Mouse (Mus musculus): ENCODE results near the gene Slc12a3. TPM values are rescaled to one million over a fixed set of nuclear protein-coding genes. Genes with fewer than 3 reads are reported as not detected.
A peak's percentile ranks its signal among the peaks of the same experiment; 100 is the strongest.

Gene Slc12a3
- total RNA-seq, 2 experiments from 2014 or later: not detected

- DNase-seq: peak; percentile 13 to 26
Measured at GRCm38 (mm10) chr8:94333345-94333744, 4.3 kb downstream of the Slc12a3 start.

GRCm38 (mm10) chr8:94337559-94337958 lies 8.6 kb downstream of the Slc12a3 start:
- no peak for DNase-seq

GRCm38 (mm10) chr8:94340796-94341195 lies 11.8 kb downstream of the Slc12a3 start:
- DNase-seq: no peak

GRCm38 (mm10) chr8:94342691-94343090 lies 13.7 kb downstream of the Slc12a3 start:
- DNase-seq: no peak

DNA sequence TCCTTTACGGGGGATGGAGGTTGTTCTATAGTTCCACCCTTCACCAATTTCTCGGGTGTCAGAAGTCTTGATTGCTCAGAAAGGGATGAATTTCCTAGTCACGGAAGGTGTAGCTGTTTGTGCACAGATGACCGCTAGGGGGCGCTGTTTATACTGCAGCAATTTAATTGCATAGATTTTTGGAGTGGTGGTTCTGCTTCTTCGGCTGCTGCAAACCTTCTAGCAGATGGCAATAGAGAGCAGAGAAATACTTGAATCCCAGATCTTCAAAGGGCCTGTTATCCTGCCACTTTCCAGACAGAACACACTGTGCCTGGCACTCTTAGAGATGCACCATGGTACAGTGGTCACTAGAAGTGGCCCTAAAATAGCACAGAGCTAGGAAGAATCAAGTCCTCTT lies 14.3 kb downstream of the Slc12a3 start:
- DNase-seq: peak; percentile 81 to 86

GRCm38 (mm10) chr8:94343778-94344320 lies 14.8 kb downstream of the Slc12a3 start:
- no peak for DNase-seq

DNA sequence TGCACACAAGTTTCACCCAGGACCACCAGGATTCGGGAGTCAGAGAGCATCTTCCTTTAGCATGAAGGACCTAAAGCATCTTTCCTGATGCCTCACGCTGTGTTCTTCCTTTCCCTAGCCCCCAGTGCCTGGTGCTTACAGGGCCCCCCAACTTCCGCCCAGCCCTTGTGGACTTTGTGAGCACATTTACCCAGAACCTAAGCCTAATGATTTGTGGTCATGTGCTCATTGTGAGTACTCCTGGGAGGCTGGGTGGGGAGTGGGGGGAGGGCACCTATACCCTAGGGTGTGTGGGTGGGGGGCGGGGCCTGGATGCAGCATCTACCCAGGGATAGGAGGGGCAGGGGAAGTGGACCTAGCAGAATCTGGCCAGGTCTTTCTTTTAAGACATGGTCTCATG lies 16.7 kb downstream of the Slc12a3 start:
- DNase-seq: no peak

DNA sequence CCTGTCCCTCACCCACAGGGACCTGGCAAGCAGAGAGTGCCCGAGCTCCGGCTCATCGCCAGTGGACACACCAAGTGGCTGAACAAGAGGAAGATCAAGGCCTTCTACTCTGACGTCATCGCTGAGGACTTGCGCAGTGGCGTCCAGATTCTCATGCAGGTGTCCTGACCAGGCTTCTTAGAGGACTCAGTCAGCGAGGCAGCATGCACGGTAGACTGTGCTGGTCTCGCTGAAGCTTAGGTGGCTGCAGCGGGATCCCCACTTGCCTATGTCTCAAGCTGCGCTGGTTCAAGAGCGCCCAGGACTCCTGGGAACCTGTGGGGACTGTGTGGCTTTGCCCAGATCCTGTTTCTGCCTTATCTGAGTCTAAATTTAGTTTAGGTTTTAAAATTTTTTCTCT lies 17.3 kb downstream of the Slc12a3 start:
- no peak for DNase-seq

DNA sequence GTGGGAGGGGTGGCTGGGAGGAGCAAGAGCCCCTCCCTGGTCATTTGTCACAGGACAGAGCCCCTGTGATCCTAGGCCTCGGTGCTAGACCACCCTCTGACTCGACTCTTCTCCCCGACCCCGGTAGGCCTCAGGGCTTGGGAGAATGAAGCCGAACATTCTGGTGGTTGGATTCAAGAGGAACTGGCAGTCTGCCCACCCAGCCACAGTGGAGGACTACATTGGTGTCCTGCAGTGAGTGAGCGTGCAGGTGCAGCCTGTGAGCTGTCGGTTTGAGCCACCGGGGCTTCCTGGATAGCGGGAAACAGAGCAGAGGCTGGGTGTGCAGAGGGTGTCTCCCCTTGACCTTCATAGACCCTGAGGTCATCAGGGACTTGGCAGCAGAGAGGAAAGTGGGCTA lies 19.4 kb downstream of the Slc12a3 start:
- no peak for DNase-seq

GRCm38 (mm10) chr8:94354069-94354531 lies 25.1 kb downstream of the Slc12a3 start:
- DNase-seq: no peak

- DNase-seq: no peak
Measured at GRCm38 (mm10) chr8:94354571-94354970, 25.6 kb downstream of the Slc12a3 start.

DNA sequence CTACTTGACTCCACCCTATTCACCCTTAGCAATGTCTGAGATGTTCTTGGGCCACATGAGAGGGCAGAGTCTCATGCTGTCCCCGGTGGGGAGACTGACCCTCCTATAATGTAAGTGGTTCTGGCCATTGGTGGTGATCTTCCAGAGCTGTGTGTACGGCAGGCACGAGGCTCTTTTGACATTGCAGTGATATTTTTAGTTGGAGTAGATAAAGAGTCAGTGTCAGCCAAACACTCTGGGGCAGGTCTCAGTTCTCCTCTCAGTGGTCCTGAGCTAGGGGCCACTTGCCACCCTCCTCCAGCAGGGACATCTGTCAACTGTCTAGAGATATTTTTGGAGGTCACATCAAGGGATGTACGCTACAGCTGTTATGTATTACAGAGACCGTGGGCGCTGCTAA lies 28.2 kb downstream of the Slc12a3 start:
- no peak for DNase-seq

DNA sequence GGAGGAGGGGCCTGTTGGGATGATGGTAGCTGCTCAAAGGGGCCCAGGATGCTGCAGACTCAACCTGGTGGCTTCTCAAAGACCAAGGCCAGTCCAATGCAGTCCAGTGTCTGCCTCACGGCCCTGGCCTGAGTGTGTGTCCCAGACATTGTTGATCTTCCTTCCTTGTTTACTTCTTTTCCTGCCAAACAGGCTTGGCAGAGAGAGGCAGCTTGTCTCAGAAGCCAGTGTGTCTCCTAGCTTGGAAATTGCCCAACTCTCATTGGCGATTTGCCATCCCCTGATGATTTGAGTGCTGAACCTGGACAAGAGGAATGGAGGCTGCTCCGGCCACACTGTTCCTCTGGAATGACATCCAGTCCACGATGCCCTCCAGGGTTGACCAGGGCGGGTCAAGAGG lies 29.5 kb downstream of the Slc12a3 start:
- DNase-seq: peak; percentile 85 to 89

- no peak for DNase-seq
Measured at GRCm38 (mm10) chr8:94361774-94362431, 32.9 kb downstream of the Slc12a3 start.

GRCm38 (mm10) chr8:94362607-94363239 lies 33.7 kb downstream of the Slc12a3 start:
- DNase-seq: peak; percentile 42 to 57

DNA sequence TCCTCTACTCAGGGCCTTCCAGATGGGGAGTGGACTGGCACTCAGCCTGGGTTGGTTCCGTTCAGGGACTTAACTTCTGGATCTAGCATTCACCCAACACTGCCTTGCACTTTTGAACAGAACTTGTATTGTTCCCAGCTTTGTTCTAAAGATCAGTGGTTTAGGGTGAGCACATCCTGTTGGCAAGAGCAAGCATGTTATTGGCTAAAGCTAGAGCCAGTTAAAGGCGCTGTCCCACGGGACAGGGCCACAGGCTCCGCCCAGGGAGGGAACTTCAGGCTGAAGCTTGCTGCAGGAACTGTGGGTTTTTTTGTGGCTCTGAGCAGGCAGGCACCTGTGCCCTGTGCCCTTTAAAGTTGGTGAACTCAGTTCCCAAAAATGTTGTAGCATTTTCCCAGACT lies 34.3 kb downstream of the Slc12a3 start:
- peak; percentile 72 to 86 for DNase-seq

DNA sequence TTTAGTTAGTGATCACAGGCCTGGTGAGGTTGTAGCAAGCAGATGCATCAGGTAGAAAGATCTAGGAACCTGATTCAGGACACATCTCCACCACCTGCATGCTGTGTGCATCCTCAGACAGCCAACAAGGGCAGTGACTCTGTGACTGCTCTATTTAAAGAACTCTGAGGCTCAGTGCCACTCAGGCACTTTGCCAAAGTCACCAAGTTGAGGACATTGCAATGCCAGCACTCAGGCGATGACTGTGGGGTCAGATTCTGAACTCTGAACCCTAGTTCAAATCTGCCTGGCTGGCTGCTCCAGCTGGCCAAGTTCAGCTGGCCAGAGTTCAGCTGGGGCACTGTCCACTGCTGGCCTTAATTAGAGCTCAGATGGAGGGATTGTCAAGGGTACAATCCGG lies 34.9 kb downstream of the Slc12a3 start:
- DNase-seq: peak; percentile 76 to 78

DNA sequence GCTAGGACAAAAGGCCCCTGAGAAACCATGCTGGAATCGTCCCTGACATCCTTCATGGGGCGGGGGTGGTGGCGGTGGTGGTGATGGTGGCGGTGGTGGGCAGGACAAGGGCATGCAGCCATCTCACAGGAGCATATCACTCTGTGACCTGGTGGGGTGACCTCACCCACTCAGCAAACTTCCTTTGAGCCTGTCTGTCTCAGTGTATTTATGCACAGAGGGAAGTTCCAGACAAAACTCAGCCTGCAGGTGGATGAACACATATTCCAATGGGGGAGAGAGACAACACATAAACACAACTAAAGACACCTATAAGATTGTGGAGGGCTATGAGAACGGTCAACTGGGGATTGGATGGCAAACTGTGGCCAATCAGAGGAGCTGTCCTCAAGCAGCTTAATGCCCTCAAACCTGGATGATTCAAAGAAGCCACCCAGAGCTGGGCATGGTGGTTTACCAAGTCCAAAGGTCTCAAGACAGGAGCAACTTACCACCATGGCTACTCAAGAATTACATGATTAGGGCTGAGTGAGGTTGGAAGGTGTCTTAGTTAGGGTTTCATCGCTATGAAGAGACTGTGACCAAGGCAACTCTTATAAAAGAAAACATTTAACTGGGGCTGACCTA lies 35.8 kb downstream of the Slc12a3 start:
- no peak for DNase-seq

DNA sequence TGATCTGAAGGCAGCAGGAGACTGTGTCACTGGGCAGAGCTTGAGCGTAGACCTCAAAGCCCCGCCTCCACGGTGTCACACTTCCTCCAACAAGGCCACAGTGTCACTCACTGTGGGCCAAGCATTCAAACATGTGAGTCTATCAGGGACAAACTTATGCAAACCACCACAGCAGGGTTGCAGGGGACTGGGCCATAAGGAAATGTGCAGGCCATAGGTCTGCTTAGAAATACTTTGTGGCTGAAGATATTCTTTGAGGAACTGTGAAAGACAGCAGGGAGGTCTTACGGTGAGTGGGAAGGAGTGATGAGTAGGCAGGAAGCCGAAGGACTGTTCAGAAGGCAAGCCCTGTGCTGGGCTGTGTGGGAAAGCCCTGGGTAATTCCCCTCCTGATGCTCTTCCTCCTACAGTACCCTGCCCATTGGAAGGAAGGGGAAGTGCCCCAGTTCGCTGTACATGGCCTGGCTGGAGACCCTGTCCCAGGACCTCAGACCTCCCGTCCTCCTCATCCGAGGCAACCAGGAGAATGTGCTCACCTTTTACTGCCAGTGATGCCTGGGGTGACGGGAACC lies 36.5 kb downstream of the Slc12a3 start:
- DNase-seq: peak; percentile 68 to 72

DNA sequence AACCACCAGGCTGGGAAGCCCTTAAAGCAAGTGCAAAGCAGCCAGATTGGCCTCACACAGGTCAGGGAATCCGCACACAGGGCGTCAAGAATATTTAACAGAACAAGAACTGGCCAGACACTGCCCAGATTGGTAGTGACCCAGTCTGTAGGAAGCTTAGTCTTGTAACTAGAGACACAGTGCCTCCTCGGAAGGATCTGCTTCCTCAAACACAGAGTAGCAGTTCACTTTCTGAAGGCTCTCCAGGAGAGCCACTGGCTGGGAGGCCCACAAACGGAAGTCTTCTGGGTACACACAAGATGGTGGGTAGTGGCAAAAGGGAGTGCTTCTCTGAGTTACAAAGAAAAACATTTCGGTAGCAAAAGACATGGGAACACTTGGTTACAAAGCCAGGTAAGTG lies 41.8 kb downstream of the Slc12a3 start:
- no peak for DNase-seq

DNA sequence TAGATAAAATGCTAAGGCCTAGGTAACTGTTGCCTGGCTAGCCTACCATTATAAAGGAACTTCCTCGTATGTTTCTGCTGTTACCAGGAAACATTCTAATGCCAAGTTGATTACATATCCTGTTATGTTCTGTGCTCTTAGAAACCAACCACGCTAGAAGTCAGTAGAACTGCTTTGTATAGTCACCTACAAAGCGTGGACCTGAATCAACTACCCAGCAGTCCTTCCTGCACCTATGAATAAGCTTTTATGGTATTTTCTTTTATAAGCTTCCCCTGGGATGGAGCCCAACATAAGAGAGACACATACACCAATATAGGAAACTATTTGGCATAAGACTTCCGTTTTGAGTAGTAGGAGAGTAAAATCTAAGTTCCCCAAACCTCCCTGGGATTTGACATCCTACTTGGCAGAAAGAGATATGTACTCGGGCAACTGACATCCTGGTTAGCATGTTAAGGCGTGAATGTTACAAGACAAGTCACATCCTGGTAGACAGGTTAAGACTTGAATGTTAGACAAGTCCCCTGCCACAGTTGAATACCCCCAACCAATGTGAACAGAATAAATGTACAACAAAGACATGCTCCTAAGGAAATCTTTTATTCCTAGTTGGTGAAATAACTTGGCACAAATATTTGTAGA lies 44.1 kb downstream of the Slc12a3 start:
- no peak for DNase-seq

DNA sequence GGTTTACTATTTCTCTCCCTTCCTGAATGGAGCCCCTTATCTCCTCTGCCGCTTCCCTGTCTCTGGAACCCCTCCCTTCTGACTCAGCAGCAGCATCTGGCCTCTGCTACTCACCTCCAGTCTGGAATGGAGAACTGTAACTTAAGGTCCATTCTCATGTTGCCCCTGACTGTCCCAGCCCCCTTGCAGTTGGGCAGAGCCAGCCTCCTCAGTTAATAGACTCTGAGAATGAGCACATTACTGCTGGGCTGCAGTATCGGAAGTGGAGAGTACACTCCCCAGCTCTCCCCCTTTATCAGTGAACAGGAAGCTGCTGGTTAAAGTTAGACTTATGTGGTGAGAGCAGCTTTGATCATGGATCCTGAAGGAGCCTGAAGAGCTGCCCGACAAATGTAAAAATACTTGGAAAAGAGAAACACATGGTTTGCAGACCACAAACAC lies 46.6 kb downstream of the Slc12a3 start:
- DNase-seq: no peak

Data from adrenal gland, postnatal 36 days (tissue).